Mouse (Mus musculus) heart, adult 2 months (tissue): Measurements from ENCODE around the gene Olfr776. TPM values are rescaled to one million over a fixed set of nuclear protein-coding genes. Genes with fewer than 3 reads are reported as not detected.
"Not testable (repeated sequence)": the region's sequence is repeated elsewhere in the genome, so short reads cannot be mapped to it uniquely, and the experiment has no call there.

ENCODE experiments used
- DNase-seq, 2 experiments: peaks; one replicate each; pipeline ENCODE4 v3.0.0; 2021
- H3K27ac ChIP-seq: fragments of 200-600 bp; 2 replicates; pipeline ENCODE4 v1.8.1; 2022
- H3K27me3 ChIP-seq: fragments of 200-500 bp; 2 replicates; pipeline ENCODE4 v1.6.1; 2012; ENCODE audit warnings: mild to moderate bottlenecking, low read length, inconsistent platforms, mixed read lengths; ENCODE audit not compliant: control insufficient read depth, insufficient read depth
- H3K36me3 ChIP-seq: fragments of 200-500 bp; 2 replicates; pipeline ENCODE4 v1.6.1; 2012; ENCODE audit warnings: low read length, inconsistent platforms; ENCODE audit not compliant: control insufficient read depth, insufficient read depth
- H3K4me1 ChIP-seq: fragments of 200-500 bp; 2 replicates; pipeline ENCODE4 v1.6.1; 2011; ENCODE audit warnings: low read length; ENCODE audit not compliant: control insufficient read depth, insufficient read depth
- H3K4me3 ChIP-seq: fragments of 200-600 bp; 2 replicates; pipeline ENCODE4 v1.8.1; 2022
- H3K79me2 ChIP-seq: fragments of 200-500 bp; replicated peaks from 2 replicates; pipeline ENCODE4 v1.6.1; 2012; ENCODE audit warnings: mild to moderate bottlenecking, inconsistent platforms, low read length, moderate library complexity, mixed read lengths; ENCODE audit not compliant: control insufficient read depth, insufficient read depth
- H3K9ac ChIP-seq: fragments of 200-500 bp; 2 replicates; pipeline ENCODE4 v1.6.1; 2012; ENCODE audit warnings: low read depth, mild to moderate bottlenecking, control low read depth, inconsistent platforms, low read length, mixed read lengths
- CTCF ChIP-seq: fragments of 200-600 bp; IDR thresholded peaks from 2 replicates; pipeline ENCODE4 v1.8.1; 2022; ENCODE audit warnings: antibody characterized with exemption, mild to moderate bottlenecking, moderate library complexity
- EP300 ChIP-seq: fragments of 200-500 bp; IDR thresholded peaks from 2 replicates; pipeline ENCODE4 v1.6.1; 2011; ENCODE audit warnings: low read depth, low read length, control low read depth; ENCODE audit not compliant: insufficient read depth
- POLR2A ChIP-seq: fragments of 200-500 bp; IDR thresholded peaks from 2 replicates; pipeline ENCODE4 v1.6.1; 2011; ENCODE audit warnings: mild to moderate bottlenecking, low read depth, low read length, control low read depth; ENCODE audit not compliant: insufficient read depth
- WGBS: fragments of 180-500 bp; shearing (Covaris S2); methylation state at CpG from one replicate; pipeline ENCODE4 v1.1.7; 2018; 5-methylcytosine and 5-hydroxymethylcytosine counted together
- intact Hi-C: fragments of 180-260 bp; cut with DNase I; formaldehyde crosslinking; loops from one replicate; pipeline ENCODE4 v1.15.1; 2025
- long read RNA-seq: library from polyadenylated mRNA; stranded (forward); transcript quantifications from one replicate; pipeline ENCODE4 v2.0.0, GENCODE M21; 2021
- polyA plus RNA-seq: library from polyadenylated mRNA; depleted of rRNA; stranded (reverse); fragments of >200 nt; gene quantifications from 2 replicates; pipeline ENCODE4 v1.2.3, GENCODE M21; 2012; rRNA removed
- total RNA-seq, 2 experiments: library from RNA; stranded (reverse); gene quantifications; 2 replicates each; pipeline ENCODE4 v1.2.3; 2021

Gene Olfr776
- total RNA-seq (not detected), polyA plus RNA-seq (not detected in 2 replicates)
- long read RNA-seq: 0 reads

- Histone ChIP-seq H3K4me1 (no peaks in the 10 kb centered on the region), H3K9ac (no peak within 1 kb of the TSS), H3K27ac (no peak within 1 kb of the TSS), H3K36me3 (no peaks in the 10 kb centered on the region), H3K79me2 (no peaks in the 10 kb centered on the region), H3K4me3 (no peak within 1 kb of the TSS), H3K27me3 (no peaks in the 10 kb centered on the region)
- intact Hi-C loops: no loop called here
- TF ChIP-seq EP300 (no peak), CTCF (no peak), POLR2A (no peak)
- DNase-seq: no peak
These were observed at the start of gene Olfr776 for GRCm38 (mm10) chr10:129258827-129259226. TSS of gene Olfr776 (plus strand) at chr10:129259127.

GRCm38 (mm10) chr10:129230737-129231136 lies 28.2 kb upstream of the Olfr776 start:
- no peak for DNase-seq
- Histone ChIP-seq H3K9ac (no peak overlapping the region), H3K4me1 (no peaks in the 10 kb centered on the region), H3K36me3 (no peaks in the 10 kb centered on the region), H3K27me3 (no peaks in the 10 kb centered on the region), H3K4me3 (no peak overlapping the region), H3K79me2 (no peaks in the 10 kb centered on the region), H3K27ac (no peak overlapping the region)
- WGBS: 54% methylated on average over 1 of the region's 1 CpGs
- intact Hi-C loops: no loop called here
- TF ChIP-seq EP300 (no peak), CTCF (no peak), POLR2A (no peak)

DNA sequence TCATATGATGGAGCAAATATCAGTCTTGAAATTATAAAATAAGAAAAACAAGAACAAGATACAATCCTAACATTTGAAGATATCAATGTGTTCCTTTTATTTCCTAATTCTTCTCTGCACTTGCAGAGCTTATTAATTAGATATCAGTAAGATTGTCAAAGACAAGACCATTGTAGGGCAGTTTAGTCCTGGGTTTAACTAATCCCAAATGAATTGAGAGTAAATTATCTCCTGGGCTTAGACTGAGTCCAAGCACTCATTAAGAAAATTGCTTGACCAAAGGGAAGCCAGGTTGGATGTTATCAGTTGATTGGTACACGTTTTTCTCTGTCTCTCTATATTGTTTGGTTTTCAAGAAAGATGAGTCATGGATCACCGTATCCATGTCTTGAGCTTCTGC lies 23.0 kb upstream of the Olfr776 start, which contains the start of gene Olfr774:
Gene Olfr774, plus strand, starts transcription at position 301 of the 400 bp plus-strand sequence.
- intact Hi-C loops: no loop called here
- 55% methylated on average over 2 of the region's 2 CpGs for WGBS

DNA sequence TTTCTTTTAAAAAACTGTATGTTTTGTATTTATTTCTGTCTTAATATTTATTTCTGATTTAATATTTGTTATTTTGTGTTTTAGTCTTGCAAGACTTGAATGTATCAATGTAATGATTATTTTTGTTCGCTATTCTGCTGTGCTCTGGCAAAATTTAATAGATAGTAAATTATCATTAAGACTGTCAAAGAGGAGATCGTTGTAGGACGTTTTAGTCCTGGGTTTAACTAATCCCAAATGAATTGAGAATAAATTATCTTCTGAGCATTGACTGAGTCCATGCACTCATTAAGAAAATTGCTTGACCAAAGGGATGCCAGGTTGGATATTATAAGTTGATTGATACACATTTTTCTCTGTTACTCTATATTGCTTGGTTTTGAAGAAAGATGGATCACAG lies 10.8 kb upstream of the Olfr776 start, which contains the start of gene Olfr775:
Gene Olfr775, plus strand, starts transcription at position 301 of the 400 bp plus-strand sequence.
- Histone ChIP-seq H3K27me3 (no peaks in the 10 kb centered on the region), H3K27ac (no peak within 1 kb of the TSS), H3K4me3 (no peak within 1 kb of the TSS), H3K36me3 (no peaks in the 10 kb centered on the region), H3K9ac (no peak within 1 kb of the TSS), H3K4me1 (no peaks in the 10 kb centered on the region), H3K79me2 (no peaks in the 10 kb centered on the region)
- TF ChIP-seq EP300: no peak
- TF ChIP-seq CTCF: no peak
- no peak for TF ChIP-seq POLR2A
- DNase-seq: no peak
- WGBS: 62% methylated on average over 3 of the region's 3 CpGs
- intact Hi-C loops: no loop called here

More for the DNA sequence above, 23.0 kb upstream of the Olfr776 start, which contains the start of gene Olfr774:
- TF ChIP-seq POLR2A: no peak
- TF ChIP-seq CTCF: no peak
- no peak for TF ChIP-seq EP300
- Histone ChIP-seq H3K9ac (no peak within 1 kb of the TSS), H3K4me1 (no peaks in the 10 kb centered on the region), H3K27me3 (no peaks in the 10 kb centered on the region), H3K36me3 (no peaks in the 10 kb centered on the region), H3K4me3 (no peak within 1 kb of the TSS), H3K27ac (no peak within 1 kb of the TSS), H3K79me2 (no peaks in the 10 kb centered on the region)
- no peak for DNase-seq

- Histone ChIP-seq H3K9ac (no peak within 1 kb of the TSS), H3K4me3 (no peak within 1 kb of the TSS), H3K79me2 (no peaks in the 10 kb centered on the region), H3K36me3 (no peaks in the 10 kb centered on the region), H3K4me1 (no peaks in the 10 kb centered on the region), H3K27me3 (no peaks in the 10 kb centered on the region), H3K27ac (no peak within 1 kb of the TSS)
- intact Hi-C loops: no loop called here
- no peak for DNase-seq
- TF ChIP-seq CTCF (no peak), POLR2A (no peak), EP300 (no peak)
- WGBS: 90% methylated on average over 2 of the region's 2 CpGs
These were observed 12.2 kb downstream of the Olfr776 start, which contains the start of gene Olfr777 for GRCm38 (mm10) chr10:129271081-129271535. TSS of gene Olfr777 (minus strand) at chr10:129271485.

DNA sequence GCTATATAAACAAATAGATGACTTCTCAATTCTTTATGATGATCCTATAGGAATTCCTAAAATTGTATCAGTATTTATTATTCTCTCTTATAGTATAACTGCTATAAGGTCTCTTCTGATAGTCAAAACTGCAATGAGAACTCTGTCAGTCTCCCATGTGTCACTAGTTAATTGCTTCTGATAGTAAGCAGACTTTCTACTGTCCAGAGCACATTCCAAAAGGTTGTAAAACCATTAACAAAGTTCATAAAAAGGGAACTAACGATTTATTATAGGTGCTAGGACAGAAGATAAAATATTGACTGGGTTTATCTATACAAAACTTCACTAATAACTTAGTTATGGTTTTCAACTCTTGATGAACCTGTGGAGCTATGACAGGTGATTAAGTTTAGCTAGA lies 54.0 kb downstream of the Olfr776 start:
- WGBS: 26% methylated on average over 1 of the region's 1 CpGs
- intact Hi-C loops: not testable (repeated sequence)

GRCm38 (mm10) chr10:129313521-129313920 lies 54.6 kb downstream of the Olfr776 start:
- H3K27ac ChIP-seq, H3K27me3 ChIP-seq, H3K79me2 ChIP-seq, H3K4me3 ChIP-seq, H3K9ac ChIP-seq, intact Hi-C loops, H3K36me3 ChIP-seq, DNase-seq, H3K4me1 ChIP-seq: not testable (repeated sequence)
- WGBS: no CpG with 5 or more reads among the region's 1 CpGs

More for the DNA sequence above, 54.0 kb downstream of the Olfr776 start:
- not testable (repeated sequence) for H3K79me2 ChIP-seq, H3K4me1 ChIP-seq, H3K27me3 ChIP-seq, H3K27ac ChIP-seq, H3K4me3 ChIP-seq, DNase-seq, H3K36me3 ChIP-seq, H3K9ac ChIP-seq
